Mouse (Mus musculus): ENCODE measurements around the gene Tbc1d10a. TPM values are rescaled to one million over a fixed set of nuclear protein-coding genes. Genes with fewer than 3 reads are reported as not detected.
"Not testable (repeated sequence)": the region's sequence is repeated elsewhere in the genome, so short reads cannot be mapped to it uniquely, and the experiment has no call there.

Tbc1d10a gene
- polyA plus RNA-seq, 1 experiment from 2014 or later: 10.7 TPM

- WGBS (ENCODE audit: insufficient replicate concordance): 80% methylated on average over 3 of the region's 3 CpGs
- no peaks in the 10 kb centered on the region for H3K9me3 ChIP-seq (replicated peaks)
- ATAC-seq: no peak
- peaks cover 59% of the 10 kb centered on the region for H3K4me1 ChIP-seq
- H3K27ac ChIP-seq: no peak overlapping the region
- no peak overlapping the region for H3K4me3 ChIP-seq
- no peak overlapping the region for H3K4me2 ChIP-seq
- H3K27me3 ChIP-seq (replicated peaks): no peaks in the 10 kb centered on the region
- H3K36me3 ChIP-seq: peaks cover 27% of the 10 kb centered on the region
- H3K9ac ChIP-seq: no peak overlapping the region
Observed at GRCm38 (mm10) chr11:4158676-4159075, 27.9 kb upstream of the Tbc1d10a start.

GRCm38 (mm10) chr11:4159808-4160708 is 26.5 kb upstream of the Tbc1d10a start, which contains the start of the genes Ccdc157 and Sf3a1:
TSS of gene Ccdc157 (minus strand) at chr11:4160293.
TSS of gene Sf3a1 (plus strand) at chr11:4160350.
- peaks cover 41% of the 10 kb centered on the region for H3K36me3 ChIP-seq
- H3K4me3 ChIP-seq: peak within 1 kb of the TSS; percentile 91
- ATAC-seq: peak; percentile 94
- H3K9me3 ChIP-seq (replicated peaks): no peaks in the 10 kb centered on the region
- H3K4me2 ChIP-seq: peak within 1 kb of the TSS; percentile 96
- H3K27ac ChIP-seq: peak within 1 kb of the TSS; percentile 83
- peaks cover 70% of the 10 kb centered on the region for H3K4me1 ChIP-seq
- H3K9ac ChIP-seq: peak within 1 kb of the TSS; percentile 92
- 1% methylated on average over 54 of the region's 54 CpGs for WGBS (ENCODE audit: insufficient replicate concordance)
- H3K27me3 ChIP-seq (replicated peaks): no peaks in the 10 kb centered on the region

- peaks cover 66% of the 10 kb centered on the region for H3K4me1 ChIP-seq
- no peaks in the 10 kb centered on the region for H3K9me3 ChIP-seq (replicated peaks)
- 5% methylated on average over 15 of the region's 15 CpGs for WGBS (ENCODE audit: insufficient replicate concordance)
- H3K4me2 ChIP-seq: peak overlapping the region; percentile 96
- peak overlapping the region; percentile 91 for H3K4me3 ChIP-seq
- H3K27me3 ChIP-seq (replicated peaks): no peaks in the 10 kb centered on the region
- peak overlapping the region; percentile 92 for H3K9ac ChIP-seq
- no peak for ATAC-seq
- H3K36me3 ChIP-seq: peaks cover 50% of the 10 kb centered on the region
- H3K27ac ChIP-seq: peak overlapping the region; percentile 83
Observed at GRCm38 (mm10) chr11:4160758-4161480, 25.7 kb upstream of the Tbc1d10a start.

GRCm38 (mm10) chr11:4164701-4165100 is 21.9 kb upstream of the Tbc1d10a start:
- no peak overlapping the region for H3K9ac ChIP-seq
- peaks cover 88% of the 10 kb centered on the region for H3K36me3 ChIP-seq
- no peaks in the 10 kb centered on the region for H3K9me3 ChIP-seq (replicated peaks)
- no peak overlapping the region for H3K27ac ChIP-seq
- H3K27me3 ChIP-seq (replicated peaks): no peaks in the 10 kb centered on the region
- H3K4me3 ChIP-seq: no peak overlapping the region
- no peak for ATAC-seq
- WGBS (ENCODE audit: insufficient replicate concordance): 83% methylated on average over 2 of the region's 2 CpGs
- peaks cover 62% of the 10 kb centered on the region for H3K4me1 ChIP-seq
- H3K4me2 ChIP-seq: no peak overlapping the region

- no peak overlapping the region for H3K4me2 ChIP-seq
- peaks cover 100% of the 10 kb centered on the region for H3K36me3 ChIP-seq
- no peak overlapping the region for H3K9ac ChIP-seq
- no peak overlapping the region for H3K4me3 ChIP-seq
- 76% methylated on average over 7 of the region's 7 CpGs for WGBS (ENCODE audit: insufficient replicate concordance)
- H3K9me3 ChIP-seq (replicated peaks): no peaks in the 10 kb centered on the region
- no peak overlapping the region for H3K27ac ChIP-seq
- peaks cover 50% of the 10 kb centered on the region for H3K4me1 ChIP-seq
- ATAC-seq: no peak
- no peaks in the 10 kb centered on the region for H3K27me3 ChIP-seq (replicated peaks)
Observed at GRCm38 (mm10) chr11:4166467-4167090, 20.0 kb upstream of the Tbc1d10a start.

- Histone ChIP-seq H3K9me3 (replicated peaks) (no peaks in the 10 kb centered on the region), H3K4me1 (no peaks in the 10 kb centered on the region), H3K27ac (no peak overlapping the region; the same call in 1 of the 2 replicates), H3K4me3 (no peak overlapping the region), H3K36me3 (peaks cover 100% of the 10 kb centered on the region), H3K4me2 (no peak overlapping the region), H3K9ac (no peak overlapping the region), H3K27me3 (replicated peaks) (no peaks in the 10 kb centered on the region)
- WGBS (ENCODE audit: insufficient replicate concordance): 89% methylated on average over 5 of the region's 5 CpGs
- ATAC-seq: no peak
Observed at GRCm38 (mm10) chr11:4174586-4174985, 12.0 kb upstream of the Tbc1d10a start.

- no peak overlapping the region for H3K27ac ChIP-seq
- no peak overlapping the region for H3K9ac ChIP-seq
- no peak for ATAC-seq
- no peak overlapping the region for H3K4me3 ChIP-seq
- no peaks in the 10 kb centered on the region for H3K27me3 ChIP-seq (replicated peaks)
- WGBS (ENCODE audit: insufficient replicate concordance): 79% methylated on average over 4 of the region's 4 CpGs
- H3K36me3 ChIP-seq: peaks cover 99% of the 10 kb centered on the region
- no peak overlapping the region for H3K4me2 ChIP-seq
- no peaks in the 10 kb centered on the region for H3K4me1 ChIP-seq
- H3K9me3 ChIP-seq (replicated peaks): no peaks in the 10 kb centered on the region
Observed at GRCm38 (mm10) chr11:4177716-4178115, 8.9 kb upstream of the Tbc1d10a start.

- Histone ChIP-seq H3K9me3 (replicated peaks) (no peaks in the 10 kb centered on the region), H3K9ac (no peak overlapping the region), H3K4me2 (no peak overlapping the region), H3K4me1 (peaks cover 6% of the 10 kb centered on the region), H3K27ac (no peak overlapping the region), H3K4me3 (no peak overlapping the region), H3K27me3 (replicated peaks) (no peaks in the 10 kb centered on the region), H3K36me3 (peaks cover 64% of the 10 kb centered on the region)
- no peak for ATAC-seq
- 65% methylated on average over 1 of the region's 1 CpGs for WGBS (ENCODE audit: insufficient replicate concordance)
Observed at GRCm38 (mm10) chr11:4182061-4182460, 4.5 kb upstream of the Tbc1d10a start.

- H3K4me2 ChIP-seq: no peak overlapping the region
- no peak overlapping the region for H3K4me3 ChIP-seq
- no peaks in the 10 kb centered on the region for H3K9me3 ChIP-seq (replicated peaks)
- no peak overlapping the region for H3K9ac ChIP-seq
- no peak overlapping the region for H3K27ac ChIP-seq
- no peak for ATAC-seq
- peaks cover 50% of the 10 kb centered on the region for H3K36me3 ChIP-seq
- 0 out of 2 replicates have a peak, but pooled peaks cover 8% of the 10 kb centered on the region for H3K27me3 ChIP-seq (replicated peaks)
- peaks cover 20% of the 10 kb centered on the region for H3K4me1 ChIP-seq
Observed at GRCm38 (mm10) chr11:4183511-4183910, 3.1 kb upstream of the Tbc1d10a start.

GRCm38 (mm10) chr11:4184251-4184952 is 2.2 kb upstream of the Tbc1d10a start:
- H3K9ac ChIP-seq: no peak overlapping the region
- no peak overlapping the region for H3K4me2 ChIP-seq
- H3K9me3 ChIP-seq (replicated peaks): no peaks in the 10 kb centered on the region
- 60% methylated on average over 4 of the region's 4 CpGs for WGBS (ENCODE audit: insufficient replicate concordance)
- 0 out of 2 replicates have a peak, but pooled peaks cover 8% of the 10 kb centered on the region for H3K27me3 ChIP-seq (replicated peaks)
- H3K36me3 ChIP-seq: peaks cover 41% of the 10 kb centered on the region
- H3K4me1 ChIP-seq: peaks cover 26% of the 10 kb centered on the region
- no peak overlapping the region for H3K27ac ChIP-seq
- no peak overlapping the region for H3K4me3 ChIP-seq
- no peak for ATAC-seq

- peaks cover 30% of the 10 kb centered on the region for H3K36me3 ChIP-seq
- H3K4me3 ChIP-seq; H3K27me3 ChIP-seq (replicated peaks); H3K27ac ChIP-seq; ATAC-seq; H3K9me3 ChIP-seq (replicated peaks); H3K9ac ChIP-seq: not testable (repeated sequence)
- H3K4me1 ChIP-seq: peaks cover 26% of the 10 kb centered on the region
- 77% methylated on average over 6 of the region's 6 CpGs for WGBS (ENCODE audit: insufficient replicate concordance)
- peak overlapping the region; percentile 93; the same call in 1 of the 2 replicates for H3K4me2 ChIP-seq
Observed at GRCm38 (mm10) chr11:4185480-4185879, 1.1 kb upstream of the Tbc1d10a start.

Measured in liver, embryonic 12.5 days (tissue).